Mouse (Mus musculus) right cerebral cortex, postnatal 25 days (tissue): ENCODE results near the gene Pxn.

Experiments used
- DNase-seq: peaks from one replicate; pipeline ENCODE4 v3.0.0; 2022

Pxn gene

DNA sequence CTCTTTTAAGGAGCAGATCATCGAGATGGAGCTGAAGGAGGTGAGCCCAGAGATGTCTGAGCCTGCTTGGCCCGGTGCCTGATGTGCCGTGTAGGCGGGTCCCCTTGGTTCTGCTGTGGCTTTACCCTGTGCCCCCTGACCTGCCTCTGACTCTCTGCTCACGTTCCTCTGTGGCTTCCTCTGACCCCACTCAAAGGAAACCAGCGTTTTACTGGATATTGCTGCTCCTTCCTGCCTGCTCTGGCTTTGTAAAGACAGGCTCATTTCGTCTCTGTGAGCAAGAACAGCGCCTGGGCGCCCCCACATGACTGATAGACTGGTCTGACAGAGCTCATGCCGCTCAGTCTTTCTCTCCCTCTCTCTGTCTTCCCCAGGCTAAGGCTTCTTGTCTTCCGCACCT, 84.6 kb downstream of the Pxn start:
- DNase-seq: no peak

GRCm38 (mm10) chr5:115591506-115591905, 85.0 kb downstream of the Pxn start:
- no peak for DNase-seq

GRCm38 (mm10) chr5:115603561-115603960, 97.1 kb downstream of the Pxn start:
- DNase-seq: no peak
